Mouse (Mus musculus) midbrain, embryonic 16.5 days (tissue): ENCODE results near the gene Bbs9. TPM values are rescaled to one million over a fixed set of nuclear protein-coding genes. Genes with fewer than 3 reads are reported as not detected.

Source experiments
- ATAC-seq: fragments of 200-750 bp; cut with Nextera tagmentation; 2 replicates; pipeline ENCODE4 v1.8.0; 2017; ENCODE audit warnings: moderate TSS enrichment
- H3K27ac ChIP-seq: fragments of 300-500 bp; sonication (generic); 2 replicates; pipeline ENCODE4 v1.5.1; 2014; ENCODE audit warnings: mild to moderate bottlenecking, low read length, mixed read lengths
- H3K27me3 ChIP-seq: fragments of 300-500 bp; sonication (generic); 2 replicates; pipeline ENCODE4 v1.6.1; 2014; ENCODE audit warnings: low read depth, low read length, mixed read lengths; ENCODE audit not compliant: control insufficient read depth, insufficient read depth
- H3K36me3 ChIP-seq: fragments of 300-500 bp; sonication (generic); 2 replicates; pipeline ENCODE4 v1.6.1; 2014; ENCODE audit warnings: mild to moderate bottlenecking, low read length, moderate library complexity, mixed read lengths; ENCODE audit not compliant: control insufficient read depth, insufficient read depth
- H3K4me1 ChIP-seq: fragments of 300-500 bp; sonication (generic); 2 replicates; pipeline ENCODE4 v1.6.1; 2014; ENCODE audit warnings: mild to moderate bottlenecking, low read length, mixed read lengths; ENCODE audit not compliant: control insufficient read depth, insufficient read depth
- H3K4me2 ChIP-seq: fragments of 300-500 bp; sonication (generic); 2 replicates; pipeline ENCODE4 v1.6.1; 2014; ENCODE audit warnings: mild to moderate bottlenecking, low read length, mixed read lengths
- H3K4me3 ChIP-seq: fragments of 300-500 bp; sonication (generic); 2 replicates; pipeline ENCODE4 v1.5.1; 2014; ENCODE audit warnings: low read depth, mild to moderate bottlenecking, low read length, moderate library complexity, mixed read lengths
- H3K9ac ChIP-seq: fragments of 300-500 bp; sonication (generic); 2 replicates; pipeline ENCODE4 v1.6.1; 2014; ENCODE audit warnings: low read depth, low read length, mixed read lengths
- H3K9me3 ChIP-seq: fragments of 300-500 bp; sonication (generic); replicated peaks from 2 replicates; pipeline ENCODE4 v1.6.1; 2014; ENCODE audit warnings: mild to moderate bottlenecking, low read length, mixed read lengths; ENCODE audit not compliant: control insufficient read depth, poor library complexity, severe bottlenecking
- WGBS: fragments of 180-500 bp; shearing (Covaris S2); extraction: QIAGEN DNeasy Blood & Tissue Kit; methylation state at CpG from one replicate; pipeline ENCODE4 v1.1.7; 2014; 5-methylcytosine and 5-hydroxymethylcytosine counted together
- polyA plus RNA-seq: library from polyadenylated mRNA; unstranded; fragments of >200 nt; fragmentation: Nextera tagmentation; extraction: Ambion mirVana; gene quantifications from 2 replicates; pipeline ENCODE4 v1.2.1, GENCODE M21; 2015

Bbs9 gene
- polyA plus RNA-seq, 1 experiment from 2014 or later, result 29.3 TPM

GRCm38 (mm10) chr9:22823856-22824255 lies 348.3 kb downstream of the Bbs9 start:
- Histone ChIP-seq H3K4me3 (no peak overlapping the region), H3K9me3 (no peaks in the 10 kb centered on the region), H3K4me2 (no peak overlapping the region), H3K4me1 (no peaks in the 10 kb centered on the region), H3K36me3 (no peaks in the 10 kb centered on the region), H3K27me3 (no peaks in the 10 kb centered on the region), H3K9ac (no peak overlapping the region), H3K27ac (no peak overlapping the region)
- ATAC-seq, result no peak
- WGBS, result 72% methylated on average over 3 of the region's 3 CpGs

GRCm38 (mm10) chr9:22824910-22825309 lies 349.4 kb downstream of the Bbs9 start:
- H3K4me1 ChIP-seq, result no peaks in the 10 kb centered on the region
- ATAC-seq, result no peak
- no peak overlapping the region for H3K27ac ChIP-seq
- no peak overlapping the region for H3K4me3 ChIP-seq
- H3K9ac ChIP-seq, result no peak overlapping the region
- WGBS, result 19% methylated on average over 8 of the region's 8 CpGs
- H3K9me3 ChIP-seq, result no peaks in the 10 kb centered on the region
- no peak overlapping the region for H3K4me2 ChIP-seq
- no peaks in the 10 kb centered on the region for H3K27me3 ChIP-seq
- H3K36me3 ChIP-seq, result no peaks in the 10 kb centered on the region

GRCm38 (mm10) chr9:22826571-22826990 lies 351.1 kb downstream of the Bbs9 start:
- no peak overlapping the region for H3K4me2 ChIP-seq
- H3K27ac ChIP-seq, result no peak overlapping the region
- no peak overlapping the region for H3K4me3 ChIP-seq
- no peak for ATAC-seq
- WGBS, result 59% methylated on average over 3 of the region's 3 CpGs
- no peaks in the 10 kb centered on the region for H3K36me3 ChIP-seq
- H3K9ac ChIP-seq, result no peak overlapping the region
- no peaks in the 10 kb centered on the region for H3K9me3 ChIP-seq
- no peaks in the 10 kb centered on the region for H3K27me3 ChIP-seq
- H3K4me1 ChIP-seq, result no peaks in the 10 kb centered on the region

GRCm38 (mm10) chr9:22827176-22827770 lies 351.8 kb downstream of the Bbs9 start:
- no peaks in the 10 kb centered on the region for H3K27me3 ChIP-seq
- H3K4me3 ChIP-seq, result no peak overlapping the region
- no peak overlapping the region for H3K4me2 ChIP-seq
- no peaks in the 10 kb centered on the region for H3K9me3 ChIP-seq
- H3K9ac ChIP-seq, result no peak overlapping the region
- no peak overlapping the region for H3K27ac ChIP-seq
- 65% methylated on average over 2 of the region's 2 CpGs for WGBS
- H3K36me3 ChIP-seq, result no peaks in the 10 kb centered on the region
- ATAC-seq, result no peak
- H3K4me1 ChIP-seq, result no peaks in the 10 kb centered on the region

- Histone ChIP-seq H3K4me3 (no peak overlapping the region), H3K4me1 (no peaks in the 10 kb centered on the region), H3K9ac (no peak overlapping the region), H3K36me3 (no peaks in the 10 kb centered on the region), H3K4me2 (peak overlapping the region; percentile 39), H3K9me3 (no peaks in the 10 kb centered on the region), H3K27ac (peak overlapping the region; percentile 36; the same call in 1 of the 2 replicates), H3K27me3 (no peaks in the 10 kb centered on the region)
- 40% methylated on average over 21 of the region's 21 CpGs for WGBS
- peak; percentile 76 for ATAC-seq
Observed at GRCm38 (mm10) chr9:22829212-22829960, 353.9 kb downstream of the Bbs9 start.

- no peak overlapping the region for H3K27ac ChIP-seq
- H3K36me3 ChIP-seq, result no peaks in the 10 kb centered on the region
- no peak overlapping the region for H3K9ac ChIP-seq
- H3K4me2 ChIP-seq, result no peak overlapping the region
- no peak overlapping the region for H3K4me3 ChIP-seq
- no peaks in the 10 kb centered on the region for H3K27me3 ChIP-seq
- no peaks in the 10 kb centered on the region for H3K4me1 ChIP-seq
- 94% methylated on average over 1 of the region's 1 CpGs for WGBS
- no peaks in the 10 kb centered on the region for H3K9me3 ChIP-seq
- ATAC-seq, result no peak
Observed at GRCm38 (mm10) chr9:22834994-22835512, 359.5 kb downstream of the Bbs9 start.

- no peak overlapping the region for H3K27ac ChIP-seq
- ATAC-seq, result no peak
- no peak overlapping the region for H3K4me2 ChIP-seq
- no peaks in the 10 kb centered on the region for H3K27me3 ChIP-seq
- no peaks in the 10 kb centered on the region for H3K9me3 ChIP-seq
- H3K36me3 ChIP-seq, result no peaks in the 10 kb centered on the region
- no peak overlapping the region for H3K4me3 ChIP-seq
- H3K9ac ChIP-seq, result no peak overlapping the region
- H3K4me1 ChIP-seq, result no peaks in the 10 kb centered on the region
- WGBS, result 35% methylated on average over 6 of the region's 6 CpGs
Observed at GRCm38 (mm10) chr9:22837000-22837399, 361.5 kb downstream of the Bbs9 start.

- Histone ChIP-seq H3K27ac (no peak overlapping the region), H3K36me3 (no peaks in the 10 kb centered on the region), H3K9me3 (no peaks in the 10 kb centered on the region), H3K4me3 (no peak overlapping the region), H3K4me1 (no peaks in the 10 kb centered on the region), H3K4me2 (no peak overlapping the region), H3K9ac (no peak overlapping the region), H3K27me3 (no peaks in the 10 kb centered on the region)
- no peak for ATAC-seq
- 23% methylated on average over 4 of the region's 4 CpGs for WGBS
Observed at GRCm38 (mm10) chr9:22837702-22838210, 362.2 kb downstream of the Bbs9 start.

- Histone ChIP-seq H3K9me3 (no peaks in the 10 kb centered on the region), H3K27me3 (no peaks in the 10 kb centered on the region), H3K4me3 (no peak overlapping the region), H3K9ac (no peak overlapping the region), H3K4me2 (no peak overlapping the region), H3K27ac (no peak overlapping the region), H3K4me1 (no peaks in the 10 kb centered on the region), H3K36me3 (no peaks in the 10 kb centered on the region)
- no peak for ATAC-seq
- 93% methylated on average over 2 of the region's 2 CpGs for WGBS
Observed at GRCm38 (mm10) chr9:22846048-22846447, 370.5 kb downstream of the Bbs9 start.
